Mouse (Mus musculus) liver, postnatal 0 days (tissue): Measurements from ENCODE around the gene Serp1.

ENCODE experiments used
- CTCF ChIP-seq: sonication (generic); IDR thresholded peaks from 2 replicates; pipeline ENCODE4 v1.5.1; 2016; ENCODE audit warnings: antibody characterized with exemption, low read depth
- EP300 ChIP-seq: IDR thresholded peaks from 2 replicates; pipeline ENCODE4 v1.6.1; 2016; ENCODE audit warnings: antibody characterized with exemption, low read depth, mild to moderate bottlenecking

GRCm38 (mm10) chr3:58523386-58523785 lies 2.3 kb downstream of the Serp1 start:
- no peak for TF ChIP-seq CTCF
- TF ChIP-seq EP300, result no peak
